Mouse (Mus musculus): Measurements from ENCODE around the gene Ablim2. TPM values are rescaled to one million over a fixed set of nuclear protein-coding genes. Genes with fewer than 3 reads are reported as not detected.
A peak's percentile ranks its signal among the peaks of the same experiment; 100 is the strongest.

Ablim2 gene
- total RNA-seq, 1 experiment from 2014 or later = 3.7 TPM

DNA sequence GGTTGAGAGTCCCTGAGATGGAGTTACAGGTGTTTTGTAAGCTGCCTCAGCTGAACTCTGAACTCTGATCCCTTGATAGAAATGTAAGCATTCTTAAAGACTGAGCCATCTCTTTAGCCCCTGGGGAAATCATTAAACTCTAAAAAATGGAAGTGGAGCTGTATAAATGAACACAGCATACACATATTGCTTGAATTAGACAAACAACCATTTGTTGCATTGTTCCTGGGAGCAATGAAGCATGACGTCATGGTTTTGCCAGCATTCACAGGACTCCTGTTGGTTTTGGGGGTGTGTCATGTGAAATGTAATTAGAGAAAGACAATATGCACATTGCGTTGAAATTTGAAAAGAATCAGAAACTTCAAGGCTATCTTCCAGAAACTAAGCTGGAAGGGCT lies 132.0 kb downstream of the Ablim2 start:
- ATAC-seq (replicated peaks in 1 of 2; ENCODE audit: insufficient read depth in 1 of 2, low FRiP score in 2 of 2, low TSS enrichment in 1 of 2, low read depth in 1 of 2, poor library complexity in 2 of 2, severe bottlenecking in 2 of 2) = no peak

DNA sequence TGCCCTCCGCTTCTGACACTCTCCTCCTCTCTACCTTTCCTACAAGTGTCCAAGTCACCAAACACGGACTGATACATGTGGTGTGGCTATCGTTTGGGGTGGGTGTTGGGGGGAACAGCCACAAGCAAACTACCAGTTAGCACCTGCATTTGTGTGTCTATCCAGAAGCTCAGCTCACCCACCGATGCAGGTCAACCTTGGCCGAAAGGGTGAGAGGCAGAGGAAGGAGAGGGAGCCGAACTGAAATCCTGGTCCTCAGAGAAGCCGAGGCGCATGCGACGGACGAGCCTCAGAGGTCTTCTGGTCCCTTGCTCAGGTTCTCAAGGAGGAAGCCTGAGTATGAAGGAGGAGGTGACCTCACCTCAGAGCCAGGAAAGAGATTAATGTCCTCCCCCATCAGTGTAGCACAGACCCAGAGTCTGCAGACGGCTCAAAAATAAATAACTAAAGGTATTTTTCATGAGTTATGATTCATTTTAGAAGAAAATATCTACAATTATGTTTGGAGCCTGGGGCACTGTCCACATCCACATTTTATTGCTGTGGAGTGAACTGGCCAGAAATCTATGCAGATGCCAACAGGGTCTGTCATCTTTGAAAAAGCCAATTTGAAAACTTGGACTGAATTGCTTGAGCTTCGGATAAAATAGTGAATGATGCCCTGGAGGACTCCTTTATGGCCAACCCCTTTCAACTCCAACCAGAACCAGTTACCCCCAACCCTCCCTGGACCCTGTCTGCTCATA lies 133.5 kb downstream of the Ablim2 start:
- ATAC-seq (replicated peaks in 1 of 2; ENCODE audit: insufficient read depth in 1 of 2, low FRiP score in 2 of 2, low TSS enrichment in 1 of 2, low read depth in 1 of 2, poor library complexity in 2 of 2, severe bottlenecking in 2 of 2) = no peak

GRCm38 (mm10) chr5:35892363-35892762 lies 134.7 kb downstream of the Ablim2 start:
- no peak for ATAC-seq (replicated peaks in 1 of 2; ENCODE audit: insufficient read depth in 1 of 2, low FRiP score in 2 of 2, low TSS enrichment in 1 of 2, low read depth in 1 of 2, poor library complexity in 2 of 2, severe bottlenecking in 2 of 2)

DNA sequence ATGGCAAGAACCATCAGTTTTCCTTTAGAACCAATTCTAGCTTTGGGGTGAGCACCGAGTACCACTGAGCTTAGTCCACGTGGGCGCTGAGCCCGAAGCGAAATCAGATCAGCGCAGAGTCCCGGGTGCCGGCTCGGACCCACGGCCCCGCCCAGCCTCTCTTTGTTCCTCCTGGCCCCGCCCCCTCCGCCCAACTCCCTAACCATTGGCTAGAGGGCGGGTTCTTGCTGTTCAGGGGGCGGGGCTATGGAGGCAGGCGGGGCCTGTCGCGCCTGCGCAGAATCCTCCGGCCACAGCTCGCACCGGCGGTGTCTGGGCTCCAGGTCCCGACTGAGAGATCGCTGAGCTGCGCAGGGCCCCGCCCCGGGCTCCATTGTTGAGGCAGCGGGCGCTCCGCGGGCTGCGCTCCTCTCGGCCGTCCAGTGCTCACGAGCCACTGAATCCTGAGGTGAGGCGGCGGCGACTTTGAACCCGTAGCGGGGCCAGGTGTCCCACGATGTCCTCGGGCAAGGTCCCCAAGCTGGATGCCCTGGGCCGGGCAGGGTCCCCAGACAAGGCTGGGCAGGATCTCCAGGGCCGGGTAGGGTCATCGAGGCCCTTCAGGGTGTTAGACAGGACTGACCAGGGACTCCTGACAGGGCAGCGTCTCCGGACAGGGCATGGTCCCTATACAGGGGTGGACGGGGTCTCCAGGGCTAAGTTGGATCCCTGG lies 135.6 kb downstream of the Ablim2 start, which contains the start of gene Afap1:
Gene Afap1, plus strand, starts transcription at position 227 of the 712 bp plus-strand sequence.
- peak; percentile 86 to 95 for ATAC-seq (replicated peaks in 1 of 2; ENCODE audit: insufficient read depth in 1 of 2, low FRiP score in 2 of 2, low TSS enrichment in 1 of 2, low read depth in 1 of 2, poor library complexity in 2 of 2, severe bottlenecking in 2 of 2)

DNA sequence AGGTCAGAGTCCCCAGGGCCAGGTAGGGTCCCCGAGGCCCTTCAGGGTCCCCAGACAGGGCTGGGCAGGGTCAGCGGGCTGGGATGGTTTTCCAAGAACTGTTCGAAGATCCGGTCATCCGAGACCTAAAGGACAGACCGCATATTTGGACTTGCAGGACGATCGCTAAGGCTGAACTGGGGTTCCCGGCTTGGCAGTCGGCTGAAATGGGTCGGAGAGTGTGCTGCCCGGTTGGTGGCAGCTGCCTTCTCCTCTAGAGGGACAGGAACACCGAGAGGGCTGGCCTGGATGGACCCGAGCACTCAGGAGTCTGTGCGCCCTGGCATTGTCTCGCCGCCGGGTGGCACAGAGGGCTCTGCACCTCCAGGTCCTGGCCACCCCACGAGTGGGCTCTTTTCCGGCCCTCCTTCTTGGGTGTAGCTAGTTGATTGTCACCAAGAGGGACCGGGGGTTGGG lies 136.2 kb downstream of the Ablim2 start:
- 0 out of 4 replicates have a peak, but pooled peaks of 1 of the 2 experiments have one; percentile 35 for ATAC-seq (replicated peaks in 1 of 2; ENCODE audit: insufficient read depth in 1 of 2, low FRiP score in 2 of 2, low TSS enrichment in 1 of 2, low read depth in 1 of 2, poor library complexity in 2 of 2, severe bottlenecking in 2 of 2)

GRCm38 (mm10) chr5:35894295-35895047 lies 136.8 kb downstream of the Ablim2 start:
- no peak for ATAC-seq (replicated peaks in 1 of 2; ENCODE audit: insufficient read depth in 1 of 2, low FRiP score in 2 of 2, low TSS enrichment in 1 of 2, low read depth in 1 of 2, poor library complexity in 2 of 2, severe bottlenecking in 2 of 2)

DNA sequence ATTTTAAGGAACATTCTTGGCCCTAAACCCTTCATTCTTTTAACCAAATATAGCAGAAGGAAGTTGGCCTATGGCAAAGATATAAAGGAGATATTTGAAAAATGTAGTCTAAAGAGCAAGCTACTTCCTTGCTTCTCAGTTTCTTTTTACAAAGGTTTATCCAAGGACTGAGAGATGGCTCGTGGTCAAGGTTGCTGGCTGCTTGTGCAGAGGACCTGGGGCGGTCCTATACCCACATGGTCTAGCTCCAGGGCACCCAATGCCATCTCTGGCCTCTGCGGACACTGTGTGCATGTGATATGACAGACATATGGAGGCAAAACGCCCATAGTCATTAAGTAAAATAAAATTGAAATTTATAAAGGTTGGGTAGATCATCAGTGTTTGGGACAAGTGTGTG lies 138.2 kb downstream of the Ablim2 start:
- no peak for ATAC-seq (replicated peaks in 1 of 2; ENCODE audit: insufficient read depth in 1 of 2, low FRiP score in 2 of 2, low TSS enrichment in 1 of 2, low read depth in 1 of 2, poor library complexity in 2 of 2, severe bottlenecking in 2 of 2)

GRCm38 (mm10) chr5:35896556-35896955 lies 138.9 kb downstream of the Ablim2 start:
- ATAC-seq (replicated peaks in 1 of 2; ENCODE audit: insufficient read depth in 1 of 2, low FRiP score in 2 of 2, low TSS enrichment in 1 of 2, low read depth in 1 of 2, poor library complexity in 2 of 2, severe bottlenecking in 2 of 2) = no peak

- no peak for ATAC-seq (replicated peaks in 1 of 2; ENCODE audit: insufficient read depth in 1 of 2, low FRiP score in 2 of 2, low TSS enrichment in 1 of 2, low read depth in 1 of 2, poor library complexity in 2 of 2, severe bottlenecking in 2 of 2)
Observed at GRCm38 (mm10) chr5:35897147-35897546, 139.5 kb downstream of the Ablim2 start.

- no peak for ATAC-seq (replicated peaks in 1 of 2; ENCODE audit: insufficient read depth in 1 of 2, low FRiP score in 2 of 2, low TSS enrichment in 1 of 2, low read depth in 1 of 2, poor library complexity in 2 of 2, severe bottlenecking in 2 of 2)
Observed at GRCm38 (mm10) chr5:35898114-35898513, 140.4 kb downstream of the Ablim2 start.

DNA sequence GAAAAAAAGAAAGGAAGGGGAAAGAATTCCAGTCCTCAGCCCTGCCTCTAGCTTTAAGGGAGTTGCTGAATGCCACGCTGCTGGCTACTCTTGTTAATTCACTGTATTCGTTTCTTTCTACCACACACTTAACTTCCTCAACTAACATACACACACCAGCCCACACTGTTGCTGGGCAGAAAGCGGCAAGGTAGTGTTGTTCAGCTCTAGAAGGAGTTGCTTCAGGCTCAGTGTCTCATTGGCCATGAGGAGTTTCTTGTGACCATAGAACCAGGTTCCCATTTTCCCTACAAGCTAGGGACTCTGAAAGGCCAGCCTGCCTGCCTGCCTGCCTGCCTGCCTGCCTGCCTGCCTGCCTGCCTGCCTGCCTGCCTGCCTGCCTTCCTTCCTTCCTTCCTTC lies 141.3 kb downstream of the Ablim2 start:
- peak in 1 of 2 experiments; percentile 54; a peak in 1 of 4 replicates for ATAC-seq (replicated peaks in 1 of 2; ENCODE audit: insufficient read depth in 1 of 2, low FRiP score in 2 of 2, low TSS enrichment in 1 of 2, low read depth in 1 of 2, poor library complexity in 2 of 2, severe bottlenecking in 2 of 2)

DNA sequence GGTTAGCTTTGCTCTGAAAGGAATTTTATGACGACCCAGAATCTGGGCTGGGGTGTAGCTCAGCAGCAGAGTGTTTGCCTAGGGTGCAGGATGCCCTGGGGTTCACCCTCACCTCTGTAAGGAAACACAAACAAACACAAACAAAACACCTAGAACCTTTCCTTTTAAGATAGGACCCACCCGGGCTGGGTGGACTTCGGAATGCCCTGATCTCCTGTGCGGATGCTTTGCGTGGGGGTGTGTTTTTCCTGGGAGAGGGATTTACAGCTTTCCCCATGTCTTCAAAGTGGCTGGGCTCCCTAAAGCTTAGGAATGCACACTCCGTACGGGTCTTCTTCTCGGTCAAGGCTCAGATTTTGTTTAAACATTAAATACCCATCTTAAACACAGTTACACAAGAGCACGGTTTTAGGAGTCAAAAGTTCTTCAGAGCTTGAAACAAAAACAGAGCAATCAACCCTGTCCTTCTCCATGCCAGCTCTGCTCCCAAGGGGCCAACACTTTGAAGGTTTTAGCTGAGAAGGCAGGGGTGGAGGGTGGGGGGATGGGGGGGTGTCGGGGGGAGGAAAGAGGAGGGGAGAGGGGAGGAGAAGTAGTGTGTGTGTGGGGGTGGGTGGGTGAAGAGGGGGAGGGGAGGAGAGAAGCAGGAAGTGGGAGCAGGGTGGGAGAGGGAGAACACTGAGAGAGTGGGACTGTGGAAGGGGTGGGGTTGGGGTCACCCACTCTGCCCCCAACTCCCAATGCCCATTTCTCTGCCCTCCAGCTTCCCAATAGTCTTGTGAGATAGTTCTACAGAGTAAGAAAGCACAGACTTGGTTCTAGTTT lies 142.9 kb downstream of the Ablim2 start:
- ATAC-seq (replicated peaks in 1 of 2; ENCODE audit: insufficient read depth in 1 of 2, low FRiP score in 2 of 2, low TSS enrichment in 1 of 2, low read depth in 1 of 2, poor library complexity in 2 of 2, severe bottlenecking in 2 of 2) = no peak

GRCm38 (mm10) chr5:35901226-35901809 lies 143.6 kb downstream of the Ablim2 start:
- peak in 1 of 2 experiments; percentile 29; a peak in 1 of 4 replicates for ATAC-seq (replicated peaks in 1 of 2; ENCODE audit: insufficient read depth in 1 of 2, low FRiP score in 2 of 2, low TSS enrichment in 1 of 2, low read depth in 1 of 2, poor library complexity in 2 of 2, severe bottlenecking in 2 of 2)

- ATAC-seq (replicated peaks in 1 of 2; ENCODE audit: insufficient read depth in 1 of 2, low FRiP score in 2 of 2, low TSS enrichment in 1 of 2, low read depth in 1 of 2, poor library complexity in 2 of 2, severe bottlenecking in 2 of 2) = no peak
Observed at GRCm38 (mm10) chr5:35903456-35903855, 145.8 kb downstream of the Ablim2 start.

DNA sequence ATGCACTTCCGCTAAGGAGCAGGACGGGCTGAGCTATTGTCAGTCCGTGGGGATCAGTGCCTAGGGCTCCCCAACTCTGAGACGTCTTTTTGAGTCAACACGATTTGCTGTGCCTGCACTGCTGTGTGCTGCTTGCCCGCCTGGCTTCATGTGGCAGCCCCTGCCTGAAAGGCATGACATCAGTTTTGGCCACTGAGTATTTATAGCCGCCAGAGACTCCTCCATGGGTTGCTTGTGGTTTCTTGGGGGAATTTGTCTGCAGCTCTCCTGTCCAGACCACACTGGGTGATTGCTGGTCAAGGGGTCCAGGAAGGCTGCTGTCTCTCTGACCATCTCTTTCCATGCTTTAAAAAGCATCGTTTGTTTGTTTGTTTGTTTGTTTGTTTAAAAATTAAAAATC lies 147.6 kb downstream of the Ablim2 start:
- no peak for ATAC-seq (replicated peaks in 1 of 2; ENCODE audit: insufficient read depth in 1 of 2, low FRiP score in 2 of 2, low TSS enrichment in 1 of 2, low read depth in 1 of 2, poor library complexity in 2 of 2, severe bottlenecking in 2 of 2)

GRCm38 (mm10) chr5:35907090-35907489 lies 149.4 kb downstream of the Ablim2 start:
- no peak for ATAC-seq (replicated peaks in 1 of 2; ENCODE audit: insufficient read depth in 1 of 2, low FRiP score in 2 of 2, low TSS enrichment in 1 of 2, low read depth in 1 of 2, poor library complexity in 2 of 2, severe bottlenecking in 2 of 2)

Measured in hematopoietic stem cell, adult 5-6 weeks (primary cell).